In the genomic region with DNA sequence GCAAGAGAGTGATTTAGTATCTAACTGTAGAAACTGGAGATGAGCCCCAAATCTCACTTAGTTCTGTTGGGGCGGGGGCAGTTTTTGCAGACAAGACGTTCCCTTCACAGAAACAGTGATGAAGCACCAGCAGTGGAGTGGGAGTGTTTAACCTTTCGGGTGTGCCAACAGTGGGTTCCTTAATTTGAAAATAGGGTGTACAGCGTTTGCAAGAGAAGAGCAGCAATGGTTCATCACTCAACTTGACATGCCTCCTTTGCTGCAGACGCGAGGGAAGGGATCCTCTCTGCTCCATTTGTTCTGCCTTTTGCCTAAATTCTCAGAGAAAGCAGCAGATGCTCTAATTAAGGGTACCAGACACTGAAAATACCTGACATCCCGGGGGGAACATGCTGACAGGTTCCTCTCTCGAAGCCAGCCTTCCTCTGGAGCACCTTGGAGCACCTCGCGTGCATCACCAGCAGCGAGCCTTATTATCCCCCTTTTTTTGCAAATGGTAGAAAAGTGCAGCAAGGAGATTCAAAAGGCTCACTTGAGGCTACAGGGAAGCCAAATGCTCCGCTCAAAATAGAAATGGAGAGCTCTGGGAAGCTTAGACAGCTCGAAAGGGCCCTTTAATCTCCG, we compare ENCODE assay signal across 18 mouse cellular contexts. TPM values are rescaled to one million over a fixed set of nuclear protein-coding genes. Genes with fewer than 3 reads are reported as not detected.
DNase-seq lines count a peak whose midpoint lies in the region; ATAC-seq lines count a peak whose summit lies in the region.
"Had no signal": no experiment of that assay in that cellular context is flagged by ENCODE, and none has a peak within 500 bp of the region (broad histone marks: within the 10 kb centered on the region; RNA-seq: fewer than 3 reads in every experiment).

No protein-coding gene starts in this region.

- no peak for DNase-seq in hindbrain, embryonic 10.5 days (ENCODE audit: low spot score)
- DNase-seq in right cerebral cortex, postnatal 10 days (ENCODE audit: low spot score in 2 of 2) = peak; percentile 25 to 34
- no peak for DNase-seq in right cerebral cortex, postnatal 4 days
- peak; percentile 63 to 69 for DNase-seq in layer of hippocampus, postnatal 36 days
- DNase-seq in telencephalon, adult 2 months (ENCODE audit: low read depth, low spot score) = peak; percentile 62
- DNase-seq in T-cell, adult 2 months (ENCODE audit: low spot score) = no peak
- no peak for DNase-seq in adrenal gland, postnatal 14 days
- DNase-seq: cerebellum, adult 11-12 months; heart, adult 2 months; kidney, adult 2 months; kidney, postnatal 36 days; lung, postnatal 14 days had no signal

- 55% methylated on average over 14 of the region's 14 CpGs for WGBS in hindbrain, embryonic 15.5 days
- 82% methylated on average over 14 of the region's 14 CpGs for WGBS in hindbrain, embryonic 10.5 days

- H3K27me3 ChIP-seq in hindbrain, embryonic 15.5 days = no peaks in the 10 kb centered on the region
- no peaks in the 10 kb centered on the region for H3K27me3 ChIP-seq in hindbrain, embryonic 10.5 days (ENCODE audit: insufficient read depth, poor library complexity, severe bottlenecking)
- H3K27me3 ChIP-seq: embryonic facial prominence, embryonic 12.5 days; limb, embryonic 13.5 days; liver, embryonic 15.5 days had no signal

- no peaks in the 10 kb centered on the region for H3K9me3 ChIP-seq in hindbrain, embryonic 15.5 days
- H3K9me3 ChIP-seq in hindbrain, embryonic 10.5 days = no peaks in the 10 kb centered on the region
- H3K9me3 ChIP-seq: embryonic facial prominence, embryonic 12.5 days; limb, embryonic 13.5 days; liver, embryonic 15.5 days had no signal

- peak overlapping the region; percentile 13; the same call in 1 of the 2 replicates for H3K27ac ChIP-seq in hindbrain, embryonic 15.5 days (replicated peaks)
- no peak overlapping the region for H3K27ac ChIP-seq in hindbrain, embryonic 10.5 days
- H3K27ac ChIP-seq: embryonic facial prominence, embryonic 12.5 days; heart, adult 2 months; limb, embryonic 13.5 days; liver, embryonic 15.5 days had no signal

- no peak overlapping the region for H3K4me2 ChIP-seq in hindbrain, embryonic 15.5 days
- H3K4me2 ChIP-seq: embryonic facial prominence, embryonic 12.5 days; limb, embryonic 13.5 days; liver, embryonic 15.5 days had no signal

- H3K4me3 ChIP-seq in hindbrain, embryonic 15.5 days = no peak overlapping the region
- H3K4me3 ChIP-seq in hindbrain, embryonic 10.5 days = no peak overlapping the region
- H3K4me3 ChIP-seq: embryonic facial prominence, embryonic 12.5 days; heart, adult 2 months; limb, embryonic 13.5 days; liver, embryonic 15.5 days had no signal

- no peak for ATAC-seq in hindbrain, embryonic 15.5 days (ENCODE audit: low FRiP score, low read depth)

- no peak overlapping the region for H3K9ac ChIP-seq in hindbrain, embryonic 15.5 days
- H3K9ac ChIP-seq: embryonic facial prominence, embryonic 12.5 days; limb, embryonic 13.5 days; liver, embryonic 15.5 days had no signal

- H3K36me3 ChIP-seq in hindbrain, embryonic 15.5 days = no peaks in the 10 kb centered on the region
- no peaks in the 10 kb centered on the region for H3K36me3 ChIP-seq in hindbrain, embryonic 10.5 days
- H3K36me3 ChIP-seq: embryonic facial prominence, embryonic 12.5 days; limb, embryonic 13.5 days; liver, embryonic 15.5 days had no signal

- 0 out of 2 replicates have a peak, but pooled peaks cover 7% of the 10 kb centered on the region for H3K4me1 ChIP-seq in hindbrain, embryonic 15.5 days (replicated peaks)
- H3K4me1 ChIP-seq in hindbrain, embryonic 10.5 days (replicated peaks) = no peaks in the 10 kb centered on the region
- H3K4me1 ChIP-seq: embryonic facial prominence, embryonic 12.5 days; liver, embryonic 15.5 days had no signal

RNA-seq across cellular contexts. Expression of a gene that starts 31.7 kb away (rescaled TPM):
- not detected in 2 replicates for polyA plus RNA-seq in hindbrain, embryonic 15.5 days (2015; fragmentation: Nextera tagmentation; extraction: Ambion mirVana)
- polyA plus RNA-seq in hindbrain, embryonic 10.5 days (2016; fragmentation: Nextera tagmentation; extraction: Ambion mirVana) = not detected in 2 replicates
- total RNA-seq in layer of hippocampus, postnatal 36 days (2021) = not detected
- total RNA-seq in adrenal gland, postnatal 14 days (2021) = not detected in 2 replicates
- total RNA-seq: heart, adult 2 months had no signal
- polyA plus RNA-seq: embryonic facial prominence, embryonic 12.5 days; heart, adult 2 months; heart, postnatal 0 days; kidney, adult 2 months; limb, embryonic 13.5 days; liver, embryonic 15.5 days; neural tube, embryonic 11.5 days had no signal

Comparison
In these comparisons a context has a peak if more than half of its experiments do, and no peak if none do; other contexts are left out.
1. DNase-seq: peak in right cerebral cortex, postnatal 10 days (2 of 2), layer of hippocampus, postnatal 36 days (2 of 2) and telencephalon, adult 2 months (single experiment); none in hindbrain, embryonic 10.5 days (single experiment), right cerebral cortex, postnatal 4 days (single experiment), T-cell, adult 2 months (single experiment) and adrenal gland, postnatal 14 days (single experiment).